Comparison of ENCODE assay signal across 25 mouse cellular contexts in the genomic region with DNA sequence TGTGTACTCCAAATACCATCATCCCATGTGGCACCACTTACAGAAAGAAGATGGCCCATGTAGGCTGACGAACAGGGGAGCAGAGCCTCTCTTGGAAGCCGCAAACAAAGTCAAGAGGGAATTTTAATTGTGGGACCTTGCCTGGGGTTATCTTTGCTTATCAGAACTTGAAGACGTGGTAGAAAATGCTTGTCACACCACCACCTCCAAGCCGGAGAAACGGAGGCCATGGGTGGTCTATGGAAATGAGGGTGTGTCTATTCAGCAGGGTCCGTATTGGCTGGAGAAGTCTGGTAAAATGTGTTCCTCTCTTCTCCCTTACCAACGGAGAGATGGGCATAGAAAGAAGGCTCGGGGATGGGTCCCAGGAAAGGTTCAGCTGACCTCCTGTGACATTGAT.
DNase-seq lines count a peak whose midpoint lies in the region; ATAC-seq and TF ChIP-seq lines count a peak whose summit lies in the region.
"Had no signal": no experiment of that assay in that cellular context is flagged by ENCODE, and none has a peak within 500 bp of the region (broad histone marks: within the 10 kb centered on the region; RNA-seq: fewer than 3 reads in every experiment).

No protein-coding gene starts in this region.

- no peak for TF ChIP-seq CTCF in forebrain, postnatal 0 days (IDR thresholded peaks at IDR 0.05; ENCODE audit: low read depth)
- no peak for TF ChIP-seq CTCF in intestine, postnatal 0 days (IDR thresholded peaks at IDR 0.05; ENCODE audit: low read depth)
- no peak for TF ChIP-seq CTCF in stomach, postnatal 0 days (IDR thresholded peaks at IDR 0.05; ENCODE audit: low read depth)

- H3K27ac ChIP-seq in forebrain, embryonic 13.5 days: peak overlapping the region; percentile 15; the same call in 1 of the 2 replicates
- no peak overlapping the region for H3K27ac ChIP-seq in forebrain, embryonic 11.5 days (ENCODE audit: low read depth, low read length)
- peak overlapping the region; percentile 29 for H3K27ac ChIP-seq in forebrain, postnatal 0 days (ENCODE audit: low read depth, low read length)
- H3K27ac ChIP-seq in forebrain, embryonic 14.5 days (ENCODE audit: low read depth, low read length): no peak overlapping the region
- no peak overlapping the region for H3K27ac ChIP-seq in intestine, postnatal 0 days (ENCODE audit: low read depth, low read length)
- H3K27ac ChIP-seq in stomach, postnatal 0 days (replicated peaks): peak overlapping the region; percentile 35; the same call in 1 of the 2 replicates
- H3K27ac ChIP-seq: embryonic facial prominence, embryonic 12.5 days; embryonic facial prominence, embryonic 15.5 days; gastrocnemius, adult 2 months; hindbrain, embryonic 10.5 days; hindbrain, embryonic 13.5 days had no signal

- no peak overlapping the region for H3K4me2 ChIP-seq in forebrain, embryonic 13.5 days
- H3K4me2 ChIP-seq in forebrain, embryonic 11.5 days (ENCODE audit: low read depth, low read length, severe bottlenecking): no peak overlapping the region
- H3K4me2 ChIP-seq in forebrain, postnatal 0 days (ENCODE audit: low read depth): no peak overlapping the region
- H3K4me2 ChIP-seq in forebrain, embryonic 14.5 days (ENCODE audit: low read length): no peak overlapping the region
- H3K4me2 ChIP-seq in intestine, postnatal 0 days (replicated peaks; ENCODE audit: low read depth): peak overlapping the region; percentile 37
- no peak overlapping the region for H3K4me2 ChIP-seq in stomach, postnatal 0 days (replicated peaks; ENCODE audit: low read depth)
- H3K4me2 ChIP-seq: embryonic facial prominence, embryonic 12.5 days; embryonic facial prominence, embryonic 15.5 days; heart, embryonic 11.5 days; hindbrain, embryonic 13.5 days had no signal

- no peak overlapping the region for H3K9ac ChIP-seq in forebrain, embryonic 13.5 days
- H3K9ac ChIP-seq in forebrain, embryonic 11.5 days (ENCODE audit: low read length): no peak overlapping the region
- H3K9ac ChIP-seq in forebrain, postnatal 0 days: no peak overlapping the region
- no peak overlapping the region for H3K9ac ChIP-seq in forebrain, embryonic 14.5 days (ENCODE audit: low read length)
- H3K9ac ChIP-seq in intestine, postnatal 0 days (ENCODE audit: low read depth, low read length): no peak overlapping the region
- H3K9ac ChIP-seq in stomach, postnatal 0 days (ENCODE audit: low read length): no peak overlapping the region
- H3K9ac ChIP-seq: embryonic facial prominence, embryonic 12.5 days; embryonic facial prominence, embryonic 15.5 days; hindbrain, embryonic 13.5 days had no signal

- ATAC-seq in forebrain, embryonic 13.5 days: no peak
- ATAC-seq in forebrain, embryonic 11.5 days (replicated peaks; ENCODE audit: low FRiP score): no peak
- ATAC-seq in forebrain, postnatal 0 days: no peak
- no peak for ATAC-seq in forebrain, embryonic 14.5 days
- no peak for ATAC-seq in intestine, postnatal 0 days
- no peak for ATAC-seq in stomach, postnatal 0 days (ENCODE audit: low FRiP score, low TSS enrichment)
- no peak for ATAC-seq in erythroblast, adult 5-6 weeks (replicated peaks; ENCODE audit: low FRiP score, poor library complexity, severe bottlenecking)
- ATAC-seq: hindbrain, embryonic 16.5 days; Patski had no signal

- H3K9me3 ChIP-seq in forebrain, embryonic 13.5 days (replicated peaks): no peaks in the 10 kb centered on the region
- H3K9me3 ChIP-seq in forebrain, embryonic 11.5 days (ENCODE audit: control insufficient read depth, low read length): no peaks in the 10 kb centered on the region
- H3K9me3 ChIP-seq in forebrain, postnatal 0 days (ENCODE audit: low read length): no peaks in the 10 kb centered on the region
- no peaks in the 10 kb centered on the region for H3K9me3 ChIP-seq in forebrain, embryonic 14.5 days (replicated peaks; ENCODE audit: control insufficient read depth, low read length)
- no peaks in the 10 kb centered on the region for H3K9me3 ChIP-seq in intestine, postnatal 0 days (ENCODE audit: control insufficient read depth)
- no peaks in the 10 kb centered on the region for H3K9me3 ChIP-seq in stomach, postnatal 0 days (ENCODE audit: control insufficient read depth, low read length)
- H3K9me3 ChIP-seq: embryonic facial prominence, embryonic 12.5 days; embryonic facial prominence, embryonic 15.5 days; hindbrain, embryonic 10.5 days; hindbrain, embryonic 13.5 days had no signal

- no peaks in the 10 kb centered on the region for H3K36me3 ChIP-seq in forebrain, embryonic 13.5 days (ENCODE audit: poor library complexity, severe bottlenecking)
- no peaks in the 10 kb centered on the region for H3K36me3 ChIP-seq in forebrain, embryonic 11.5 days (ENCODE audit: control insufficient read depth, insufficient read depth, low read length)
- no peaks in the 10 kb centered on the region for H3K36me3 ChIP-seq in forebrain, postnatal 0 days (ENCODE audit: insufficient read depth)
- 0 out of 2 replicates have a peak, but pooled peaks cover 4% of the 10 kb centered on the region for H3K36me3 ChIP-seq in forebrain, embryonic 14.5 days (ENCODE audit: control insufficient read depth, insufficient read depth, low read length)
- no peaks in the 10 kb centered on the region; the same call in 1 of the 2 replicates for H3K36me3 ChIP-seq in intestine, postnatal 0 days (ENCODE audit: control insufficient read depth, insufficient read depth)
- H3K36me3 ChIP-seq in stomach, postnatal 0 days (ENCODE audit: control insufficient read depth, insufficient read depth, low read length): no peaks in the 10 kb centered on the region
- H3K36me3 ChIP-seq: embryonic facial prominence, embryonic 12.5 days; embryonic facial prominence, embryonic 15.5 days; hindbrain, embryonic 10.5 days; hindbrain, embryonic 13.5 days had no signal

- H3K4me3 ChIP-seq in forebrain, embryonic 13.5 days: no peak overlapping the region
- no peak overlapping the region for H3K4me3 ChIP-seq in forebrain, embryonic 11.5 days (ENCODE audit: low read depth, low read length)
- no peak overlapping the region for H3K4me3 ChIP-seq in forebrain, postnatal 0 days (ENCODE audit: low read depth, low read length)
- H3K4me3 ChIP-seq in forebrain, embryonic 14.5 days (ENCODE audit: low read depth, low read length): no peak overlapping the region
- no peak overlapping the region for H3K4me3 ChIP-seq in intestine, postnatal 0 days (ENCODE audit: low read depth, low read length)
- H3K4me3 ChIP-seq in stomach, postnatal 0 days (ENCODE audit: low read depth, low read length): no peak overlapping the region
- H3K4me3 ChIP-seq: embryonic facial prominence, embryonic 12.5 days; embryonic facial prominence, embryonic 15.5 days; erythroblast, embryonic 14.5 days; gastrocnemius, adult 2 months; hindbrain, embryonic 10.5 days; hindbrain, embryonic 13.5 days had no signal

- no peak for DNase-seq in forebrain, embryonic 11.5 days (ENCODE audit: low spot score)
- no peak for DNase-seq in forebrain, postnatal 0 days
- no peak for DNase-seq in forebrain, embryonic 14.5 days (ENCODE audit: low spot score)
- no peak for DNase-seq in stomach, postnatal 0 days (ENCODE audit: low spot score)
- DNase-seq in left cerebral cortex, adult 9 months (ENCODE audit: low spot score in 2 of 2): no peak
- DNase-seq: adrenal gland, postnatal 10 days; adrenal gland, postnatal 36 days; cerebellum, adult 18-20 months; cerebellum, adult 9-11 months; cerebellum, postnatal 25 days; gastrocnemius, adult 2 months; gastrocnemius, postnatal 14 days; heart, adult 11 months; kidney, adult 18-20 months had no signal

- no peak for TF ChIP-seq EP300 in stomach, postnatal 0 days (optimal IDR thresholded peaks at IDR 0.05)

- WGBS in forebrain, embryonic 13.5 days: 84% methylated on average over 8 of the region's 8 CpGs
- 86% methylated on average over 8 of the region's 8 CpGs for WGBS in forebrain, embryonic 11.5 days
- 70% methylated on average over 8 of the region's 8 CpGs for WGBS in forebrain, postnatal 0 days
- WGBS in forebrain, embryonic 14.5 days: 85% methylated on average over 8 of the region's 8 CpGs
- 40% methylated on average over 8 of the region's 8 CpGs for WGBS in intestine, postnatal 0 days
- 59% methylated on average over 8 of the region's 8 CpGs for WGBS in stomach, postnatal 0 days

- H3K27me3 ChIP-seq in forebrain, embryonic 13.5 days: no peaks in the 10 kb centered on the region
- H3K27me3 ChIP-seq in forebrain, embryonic 11.5 days (ENCODE audit: control insufficient read depth, insufficient read depth, low read length): no peaks in the 10 kb centered on the region
- no peaks in the 10 kb centered on the region for H3K27me3 ChIP-seq in forebrain, postnatal 0 days (ENCODE audit: insufficient read depth, low read length)
- H3K27me3 ChIP-seq in forebrain, embryonic 14.5 days (replicated peaks; ENCODE audit: control insufficient read depth, insufficient read depth, low read length): no peaks in the 10 kb centered on the region
- H3K27me3 ChIP-seq in intestine, postnatal 0 days (replicated peaks; ENCODE audit: control insufficient read depth, insufficient read depth, low read length): no peaks in the 10 kb centered on the region
- H3K27me3 ChIP-seq in stomach, postnatal 0 days (ENCODE audit: control insufficient read depth, insufficient read depth, low read length): no peaks in the 10 kb centered on the region
- H3K27me3 ChIP-seq: embryonic facial prominence, embryonic 12.5 days; embryonic facial prominence, embryonic 15.5 days; hindbrain, embryonic 13.5 days; Patski had no signal

- peaks cover 21% of the 10 kb centered on the region for H3K4me1 ChIP-seq in forebrain, embryonic 13.5 days
- H3K4me1 ChIP-seq in forebrain, embryonic 11.5 days (replicated peaks; ENCODE audit: control insufficient read depth, insufficient read depth, low read length): no peaks in the 10 kb centered on the region
- peaks cover 7% of the 10 kb centered on the region; the same call in 1 of the 2 replicates for H3K4me1 ChIP-seq in forebrain, postnatal 0 days (ENCODE audit: insufficient read depth)
- H3K4me1 ChIP-seq in forebrain, embryonic 14.5 days (ENCODE audit: control insufficient read depth, insufficient read depth, low read length): peaks cover 10% of the 10 kb centered on the region; the same call in 1 of the 2 replicates
- H3K4me1 ChIP-seq in intestine, postnatal 0 days (replicated peaks; ENCODE audit: control insufficient read depth, insufficient read depth, low read length): peaks cover 12% of the 10 kb centered on the region
- no peaks in the 10 kb centered on the region for H3K4me1 ChIP-seq in stomach, postnatal 0 days (replicated peaks; ENCODE audit: control insufficient read depth, insufficient read depth)

Comparison
In these comparisons a context has a peak if more than half of its experiments do, and no peak if none do; other contexts are left out.
1. H3K27ac ChIP-seq: peak in forebrain, embryonic 13.5 days (single experiment), forebrain, postnatal 0 days (single experiment) and stomach, postnatal 0 days (single experiment); none in forebrain, embryonic 11.5 days (single experiment), forebrain, embryonic 14.5 days (single experiment) and intestine, postnatal 0 days (single experiment).